Mouse (Mus musculus) adrenal gland, adult (tissue): Measurements from ENCODE around the gene Gm4985.
"Not testable (repeated sequence)": the region's sequence is repeated elsewhere in the genome, so short reads cannot be mapped to it uniquely, and the experiment has no call there.

ENCODE experiments used
- DNase-seq, 2 experiments: peaks; one replicate each; pipeline ENCODE4 v3.0.0; 2022 to 2023; ENCODE audit warnings: low spot score in 1 of 2; ENCODE audit not compliant: inconsistent age in 2 of 2

Gene Gm4985

GRCm38 (mm10) chrX:23958834-23959233, at the start of gene Gm4985:
Gene Gm4985 (minus strand): TSS chrX:23958934.
- not testable (repeated sequence) for DNase-seq

GRCm38 (mm10) chrX:23954161-23954560, 4.6 kb downstream of the Gm4985 start:
- DNase-seq: no peak
